Mouse (Mus musculus) embryo, embryonic 10 days (tissue): ENCODE data around the gene Tex2.
A peak's percentile ranks its signal among the peaks of the same experiment; 100 is the strongest.
"Not testable (repeated sequence)": the region's sequence is repeated elsewhere in the genome, so short reads cannot be mapped to it uniquely, and the experiment has no call there.

Experiments used
- DNase-seq: peaks from one replicate; pipeline ENCODE4 v3.0.0-alpha.2; 2015; ENCODE audit warnings: low spot score

Tex2 gene

DNA sequence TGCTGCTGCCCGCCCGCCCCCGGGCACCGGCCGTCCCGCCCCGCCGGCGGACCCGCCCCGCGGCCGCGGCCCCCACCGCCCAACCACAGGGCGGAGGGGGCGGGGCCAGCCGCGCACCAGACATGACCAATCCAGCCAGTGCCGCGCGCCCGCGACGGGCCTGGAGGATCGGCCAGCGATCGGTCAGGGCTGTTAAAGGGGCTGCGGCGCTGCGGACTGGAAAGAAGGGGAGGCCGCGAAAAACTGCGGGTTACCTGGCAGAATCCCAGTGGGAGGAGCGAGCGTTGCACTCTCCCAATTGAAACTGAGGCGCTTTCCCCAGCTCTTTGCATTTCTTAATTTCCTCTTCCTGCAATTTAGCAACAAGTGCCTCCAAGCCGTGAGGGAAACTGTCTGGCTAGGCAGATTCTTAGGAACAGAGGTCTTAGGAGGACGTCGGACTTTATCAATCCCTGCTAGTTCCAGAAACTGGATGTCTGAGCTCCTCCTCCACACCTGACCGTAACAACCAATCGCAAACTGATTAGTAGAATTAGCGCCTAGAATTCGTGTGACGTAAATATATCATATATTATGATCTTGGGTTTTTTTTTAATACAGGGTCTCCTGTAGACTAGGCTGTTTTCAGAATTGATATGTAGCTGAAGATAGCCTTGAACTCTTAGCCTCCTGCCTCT, at the start of gene Tex2:
TSS of gene Tex2 (minus strand) at position 463 of the 677 bp plus-strand sequence.
- DNase-seq: peak; percentile 97

DNA sequence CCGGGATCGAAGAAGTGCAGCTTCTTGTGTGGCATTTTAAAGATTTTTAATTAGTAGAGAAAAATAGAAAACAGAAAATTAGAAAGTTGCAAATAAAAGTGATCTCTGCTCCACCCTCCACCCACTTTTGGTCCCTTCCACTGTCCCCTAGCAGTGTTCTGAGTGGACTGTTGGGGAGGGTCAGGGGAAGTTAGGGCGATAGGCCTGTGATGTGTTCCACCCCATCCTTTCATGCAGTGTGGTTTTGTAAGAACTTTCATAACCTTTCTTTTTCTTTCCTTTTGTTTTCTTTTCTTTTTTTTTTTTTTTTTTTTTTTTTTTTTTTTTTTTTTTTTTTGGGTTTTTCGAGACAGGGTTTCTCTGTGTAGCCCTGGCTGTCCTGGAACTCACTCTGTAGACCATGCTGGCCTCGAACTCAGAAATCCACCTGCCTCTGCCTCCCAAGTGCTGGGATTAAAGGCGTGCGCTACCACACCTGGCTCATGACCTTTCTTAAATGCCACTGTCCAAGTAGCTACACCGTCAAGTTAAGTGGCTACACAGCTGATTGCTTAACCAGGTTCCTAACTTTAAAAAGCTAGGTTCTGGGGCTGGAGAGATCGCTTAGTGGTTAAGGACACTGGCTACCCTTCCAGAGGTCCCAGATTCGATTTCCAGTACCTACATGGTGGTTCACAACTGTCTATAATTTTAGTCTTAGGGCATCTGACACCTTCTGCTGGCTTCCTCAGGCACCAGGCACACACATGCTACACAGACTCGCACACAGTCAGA, 49.6 kb upstream of the Tex2 start:
- no peak for DNase-seq

DNA sequence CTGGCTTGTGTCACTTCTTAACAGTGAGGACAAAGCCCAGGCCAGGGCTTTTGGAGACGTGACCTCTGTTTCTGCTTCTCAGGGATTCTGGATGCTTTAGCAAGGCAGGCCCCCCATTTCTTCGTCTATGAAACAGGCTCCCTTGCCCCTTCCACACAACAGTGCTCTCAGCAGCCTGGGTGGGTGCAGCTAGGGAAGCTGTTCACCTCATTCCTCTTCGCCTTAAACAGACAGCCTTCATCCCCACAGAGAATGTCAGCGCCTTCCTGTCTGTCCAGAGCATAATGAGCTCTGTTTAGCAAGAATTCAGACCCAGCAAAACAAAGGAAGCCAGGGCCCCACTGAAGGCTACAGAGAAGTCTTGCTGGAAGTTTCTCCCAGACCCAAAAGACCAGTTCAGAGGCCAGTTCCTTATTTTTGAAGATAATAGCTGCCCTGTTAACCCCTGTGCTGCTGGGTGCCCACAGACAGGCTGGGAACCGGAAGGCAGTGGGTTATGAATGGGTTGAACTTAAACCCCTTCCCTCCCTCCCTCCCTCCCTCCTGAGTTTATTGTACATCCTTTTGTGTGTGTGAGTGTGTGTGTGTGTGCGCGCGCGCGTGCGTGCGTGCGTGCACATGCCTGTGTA, 47.3 kb upstream of the Tex2 start:
- DNase-seq: peak; percentile 46

GRCm38 (mm10) chr11:106659598-106660295, 46.5 kb upstream of the Tex2 start:
- peak; percentile 50 for DNase-seq

- peak; percentile 53 for DNase-seq
Observed at GRCm38 (mm10) chr11:106658051-106658880, 45.0 kb upstream of the Tex2 start.

GRCm38 (mm10) chr11:106656896-106657498, 43.8 kb upstream of the Tex2 start:
- not testable (repeated sequence) for DNase-seq

GRCm38 (mm10) chr11:106648347-106648746, 35.1 kb upstream of the Tex2 start:
- peak; percentile 86 for DNase-seq

- DNase-seq: no peak
Observed at GRCm38 (mm10) chr11:106642966-106643637, 29.9 kb upstream of the Tex2 start.

GRCm38 (mm10) chr11:106641580-106641979, 28.4 kb upstream of the Tex2 start:
- DNase-seq: no peak

DNA sequence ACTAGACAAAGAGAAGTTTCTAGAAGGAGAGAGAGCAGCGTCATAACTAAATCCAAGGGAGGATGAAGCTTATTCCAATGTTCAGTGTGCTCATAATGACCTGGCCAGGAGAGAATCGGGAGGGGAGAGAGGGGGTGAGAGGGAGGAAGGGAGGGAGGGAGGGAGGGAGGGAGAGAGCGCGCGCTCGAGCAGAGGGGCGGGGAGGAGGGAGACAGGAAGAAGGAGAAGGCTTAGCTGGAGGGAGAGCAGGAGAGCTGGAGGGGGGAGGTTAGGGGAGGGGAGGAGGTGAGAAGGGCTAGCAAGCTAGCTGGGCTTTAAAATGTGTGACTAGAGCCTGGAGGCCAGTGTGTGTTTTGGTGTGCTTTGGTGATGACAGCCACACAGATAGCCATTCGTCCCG, 26.8 kb upstream of the Tex2 start:
- DNase-seq: no peak

- no peak for DNase-seq
Observed at GRCm38 (mm10) chr11:106639356-106639692, 26.1 kb upstream of the Tex2 start.

GRCm38 (mm10) chr11:106638551-106639355, 25.5 kb upstream of the Tex2 start:
- DNase-seq: no peak

DNA sequence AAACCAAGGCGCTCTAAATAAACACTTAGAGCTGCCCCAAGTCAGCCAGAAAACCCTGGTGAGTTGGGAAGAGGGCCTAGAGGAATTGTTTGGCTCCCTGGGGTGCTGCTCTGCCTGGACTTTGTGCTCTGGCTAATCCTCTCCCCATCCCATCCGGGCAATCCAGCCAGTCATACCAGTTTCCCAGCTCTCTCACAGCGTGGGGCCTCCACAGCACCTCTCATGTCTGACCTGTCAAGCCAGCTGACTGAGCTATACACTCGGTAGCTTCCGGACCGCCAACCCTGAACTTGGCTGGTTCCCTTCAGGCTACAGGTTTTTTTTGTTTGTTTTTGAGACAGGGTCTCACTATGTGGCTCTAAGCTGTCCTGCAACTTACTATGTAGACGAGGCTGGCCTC, 24.5 kb upstream of the Tex2 start:
- DNase-seq: peak; percentile 55

DNA sequence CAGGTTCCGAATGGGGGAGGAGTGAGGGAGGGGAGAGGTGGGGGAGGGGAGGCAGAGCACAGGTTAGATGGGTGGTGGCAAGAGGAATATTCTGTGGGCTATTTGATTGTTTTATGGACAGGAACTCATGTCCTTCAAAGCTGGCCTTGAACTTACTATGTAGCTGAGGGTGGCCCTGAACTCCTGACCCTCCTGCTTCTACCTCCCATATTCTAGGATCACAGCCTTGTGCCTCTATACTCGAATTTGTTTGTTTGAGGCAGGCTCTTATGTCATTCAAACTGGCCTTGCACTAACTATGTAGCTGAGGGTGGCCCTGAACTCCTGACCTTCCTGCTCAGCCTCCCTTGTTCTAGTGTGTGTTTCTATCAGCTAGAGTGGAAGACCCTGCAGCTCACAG, 22.7 kb upstream of the Tex2 start:
- DNase-seq: no peak

DNA sequence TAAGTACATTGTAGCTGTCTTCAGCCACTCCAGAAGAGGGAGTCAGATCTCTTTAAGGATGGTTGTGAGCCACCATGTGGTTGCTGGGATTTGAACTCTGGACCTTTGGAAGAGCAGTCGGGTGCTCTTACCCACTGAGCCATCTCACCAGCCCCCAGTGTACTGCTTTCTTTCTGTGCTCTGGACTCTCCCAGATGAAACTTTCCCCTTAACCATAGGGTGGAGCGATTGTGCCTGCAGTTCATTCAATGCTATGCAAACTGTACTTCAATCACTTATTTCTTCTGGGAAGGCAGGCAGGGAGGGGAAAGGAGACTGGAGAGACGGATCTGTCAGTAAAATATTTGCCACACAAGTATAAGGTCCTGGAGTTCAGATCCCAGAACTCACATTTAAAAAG, 21.0 kb upstream of the Tex2 start:
- DNase-seq: not testable (repeated sequence)

GRCm38 (mm10) chr11:106633456-106633855, 20.2 kb upstream of the Tex2 start:
- DNase-seq: no peak

GRCm38 (mm10) chr11:106627692-106628091, 14.5 kb upstream of the Tex2 start:
- DNase-seq: peak; percentile 89

- DNase-seq: no peak
Observed at GRCm38 (mm10) chr11:106625577-106625976, 12.4 kb upstream of the Tex2 start.

DNA sequence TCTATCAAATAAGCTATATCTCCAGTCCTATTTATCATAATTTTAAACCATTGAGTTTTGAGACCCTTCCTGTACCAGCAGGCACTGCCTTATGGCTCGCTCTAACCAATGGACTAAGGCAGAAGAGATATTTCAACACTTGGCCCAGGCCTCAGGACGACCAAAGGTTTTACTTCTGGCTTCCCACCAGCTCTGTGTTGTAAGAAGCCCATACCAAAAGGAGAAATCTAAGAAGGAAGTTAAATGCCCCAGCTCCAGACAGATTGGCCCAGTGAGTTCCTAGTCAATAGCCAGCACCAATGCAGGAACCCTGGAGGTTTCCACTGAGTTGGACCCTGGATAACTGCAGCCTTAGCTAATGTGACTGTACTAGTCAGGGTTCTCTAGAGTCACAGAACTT, 10.4 kb upstream of the Tex2 start:
- no peak for DNase-seq

DNA sequence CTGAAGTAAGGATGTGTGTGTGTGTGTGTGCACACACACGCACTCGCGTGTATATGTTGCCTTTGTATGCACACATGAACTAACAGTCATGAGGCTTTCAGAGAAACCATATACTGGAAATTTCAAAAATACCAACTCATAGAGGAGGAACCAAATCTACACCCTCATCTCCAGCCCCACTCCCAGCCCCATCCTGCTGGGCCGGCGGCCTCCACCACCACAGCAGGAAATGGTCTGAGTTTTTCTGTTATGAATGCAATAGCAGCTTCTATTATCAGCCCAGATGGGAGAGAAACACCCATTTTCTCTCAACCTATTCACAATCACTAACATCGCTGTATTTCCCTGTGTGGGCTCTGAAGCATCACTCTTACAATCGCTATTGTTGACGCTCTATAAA, 8.8 kb upstream of the Tex2 start:
- DNase-seq: no peak
